Mouse (Mus musculus) retina, embryonic 14.5 days (tissue): ENCODE measurements at regions not wholly inside any gene's neighbourhood (a gene's known extent, or its start where the extent isn't known, plus 50 kb on each side); places are given as distances from the start of the nearest gene placed in this dataset.
A peak's percentile ranks its signal among the peaks of the same experiment; 100 is the strongest.

Source experiments
- DNase-seq: peaks from one replicate; pipeline ENCODE4 v3.0.0-alpha.2; 2015; ENCODE audit warnings: low spot score

DNA sequence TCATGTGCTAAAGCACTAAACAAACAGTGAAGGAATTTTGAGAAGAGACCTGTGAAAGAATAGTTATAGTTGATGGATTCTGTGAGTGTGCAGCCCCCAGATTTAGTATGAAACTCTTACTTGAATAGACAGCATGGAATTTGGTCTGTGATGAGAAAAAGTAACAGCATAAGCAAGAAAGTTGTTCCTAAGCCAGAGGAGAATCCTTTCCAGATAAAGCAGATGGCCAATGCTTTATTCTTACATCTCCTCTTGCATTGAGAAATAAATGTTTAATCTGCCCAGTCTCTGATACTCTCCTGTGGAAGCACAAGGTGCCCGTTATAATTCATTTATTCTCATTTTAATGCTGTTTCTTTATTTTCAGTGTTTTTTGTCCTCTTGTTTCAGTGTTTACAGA lies 263.5 kb downstream of the Tecrl start:
- DNase-seq = no peak

DNA sequence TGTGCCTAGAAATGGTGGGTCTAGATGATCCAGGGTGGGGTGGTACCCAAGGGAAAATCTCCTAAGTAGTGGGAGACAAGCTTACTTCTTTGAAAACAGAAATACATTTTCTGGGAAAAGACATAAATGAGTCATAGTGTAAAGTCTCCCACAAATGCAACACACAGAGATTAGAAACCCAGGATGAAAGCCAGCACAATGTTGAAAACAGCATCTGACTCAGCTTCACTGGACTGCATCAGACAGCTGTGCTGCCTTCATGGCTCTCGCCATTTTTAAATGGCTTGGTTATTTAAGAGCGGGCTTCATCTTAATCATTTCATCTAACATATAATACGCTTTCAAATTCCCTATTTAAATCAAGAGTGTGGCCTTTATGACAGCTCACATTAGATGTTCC lies 300.2 kb downstream of the Tecrl start:
- no peak for DNase-seq

DNA sequence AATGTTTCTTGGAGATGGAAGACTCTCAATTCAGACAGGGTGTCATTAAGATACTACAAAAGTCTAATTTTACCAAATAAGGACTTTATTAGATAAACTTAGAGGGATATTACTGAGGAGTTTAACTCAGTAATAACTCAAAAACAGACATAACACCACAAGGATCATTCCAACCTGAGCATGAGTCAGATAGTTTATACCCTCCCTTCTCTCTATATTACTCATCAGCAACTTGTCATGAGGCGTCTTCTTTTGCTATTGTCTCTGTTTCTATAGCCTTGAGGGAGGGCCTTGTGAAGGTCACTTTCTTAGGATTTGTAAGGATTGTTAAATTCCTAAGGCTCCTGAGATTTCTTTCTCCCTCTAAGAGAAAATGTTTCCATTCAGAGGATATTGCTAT lies 307.8 kb downstream of the Tecrl start:
- DNase-seq = no peak

DNA sequence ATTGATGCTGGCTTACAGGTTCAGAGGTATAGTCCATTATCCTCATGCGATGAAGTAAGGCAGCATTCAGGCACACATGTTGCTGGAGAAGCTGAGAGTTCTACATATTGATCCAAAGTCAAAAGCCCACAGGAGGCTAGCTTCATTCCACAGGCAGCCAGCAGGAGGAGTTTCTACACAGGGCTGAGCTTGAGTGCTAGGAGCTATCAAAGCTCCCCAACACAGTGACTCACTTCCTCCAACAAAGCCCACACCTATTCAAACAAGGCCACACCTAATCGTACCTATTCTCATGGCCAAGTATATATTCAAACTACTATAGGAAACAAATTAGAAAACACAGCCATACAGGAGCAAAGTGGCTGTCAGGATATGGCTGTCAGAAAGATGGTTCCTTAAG lies 325.3 kb downstream of the Tecrl start:
- DNase-seq = no peak

DNA sequence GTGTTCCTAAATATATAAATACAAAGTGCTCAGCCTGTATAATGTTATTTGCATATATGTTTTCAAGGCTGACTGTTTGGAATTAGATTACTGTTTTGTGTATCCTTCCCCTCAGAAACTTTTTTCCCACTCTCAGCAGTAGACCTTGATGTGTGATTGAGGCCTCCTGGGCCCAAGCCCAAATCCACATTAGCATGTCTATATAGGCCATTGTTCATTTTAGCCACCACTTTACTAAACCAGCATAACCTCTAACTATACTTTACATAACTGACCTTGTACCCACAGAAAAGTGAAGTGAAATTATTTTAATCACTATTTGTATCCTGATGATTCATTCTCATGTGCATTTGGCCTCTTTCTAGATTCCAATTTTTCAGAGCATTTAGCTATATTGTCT lies 349.0 kb downstream of the Tecrl start:
- DNase-seq = no peak

DNA sequence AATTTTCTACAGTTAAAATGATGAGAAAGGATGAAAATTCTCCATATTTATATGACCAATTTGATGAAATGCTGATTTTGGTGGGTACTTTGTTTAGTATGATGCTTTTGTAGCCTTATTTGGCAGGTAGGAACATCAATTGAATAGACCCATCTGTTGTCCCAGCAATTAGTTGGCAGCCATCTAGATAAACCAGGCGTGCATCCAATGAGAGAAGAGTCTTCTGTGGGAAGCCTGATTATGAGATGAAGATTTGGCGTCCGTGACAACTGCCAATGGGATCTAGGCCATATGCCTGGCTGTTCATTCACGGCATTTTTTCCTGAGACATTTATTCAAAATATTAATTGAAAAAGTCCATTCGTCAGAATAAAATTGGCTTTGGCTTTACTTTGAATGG lies 365.9 kb downstream of the Tecrl start:
- DNase-seq = peak; percentile 25

DNA sequence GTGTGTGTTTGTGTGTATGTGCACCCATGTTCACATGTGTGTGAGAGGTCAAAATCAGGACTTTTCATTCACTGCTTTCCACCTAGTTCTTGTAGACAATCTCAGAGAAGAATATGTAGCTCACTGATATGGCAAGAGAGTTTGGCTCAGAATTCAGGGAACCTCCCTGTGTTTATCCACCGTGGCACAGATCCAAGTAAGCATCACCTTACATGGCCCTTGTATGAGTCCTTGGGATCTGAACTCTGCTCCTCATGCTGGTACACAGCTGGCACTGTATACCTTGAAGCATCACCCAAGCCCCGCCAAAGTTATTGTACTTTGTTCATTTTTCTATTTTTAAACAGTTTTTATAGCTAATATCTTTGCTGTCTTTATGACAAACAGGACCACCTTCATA lies 385.7 kb downstream of the Tecrl start:
- no peak for DNase-seq

DNA sequence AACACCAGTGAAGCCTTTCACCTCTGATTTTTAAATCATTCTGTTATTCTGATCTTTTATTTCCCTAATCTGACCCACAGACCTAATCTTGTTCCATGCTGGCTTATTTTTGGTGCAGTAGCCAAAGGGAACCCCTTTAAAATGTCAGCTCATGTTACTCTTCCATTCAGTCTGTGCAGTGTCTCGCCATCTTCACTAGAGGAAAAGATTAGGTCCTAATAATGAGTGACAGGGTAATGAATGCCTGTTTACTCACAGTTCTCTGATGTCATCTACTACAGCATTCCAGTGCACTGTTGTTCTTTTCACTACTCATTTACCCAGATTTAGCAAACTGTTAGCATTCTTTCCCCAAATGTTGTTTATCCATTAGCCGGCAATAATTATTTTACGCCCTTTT lies 388.2 kb downstream of the Tecrl start:
- DNase-seq = peak; percentile 61

DNA sequence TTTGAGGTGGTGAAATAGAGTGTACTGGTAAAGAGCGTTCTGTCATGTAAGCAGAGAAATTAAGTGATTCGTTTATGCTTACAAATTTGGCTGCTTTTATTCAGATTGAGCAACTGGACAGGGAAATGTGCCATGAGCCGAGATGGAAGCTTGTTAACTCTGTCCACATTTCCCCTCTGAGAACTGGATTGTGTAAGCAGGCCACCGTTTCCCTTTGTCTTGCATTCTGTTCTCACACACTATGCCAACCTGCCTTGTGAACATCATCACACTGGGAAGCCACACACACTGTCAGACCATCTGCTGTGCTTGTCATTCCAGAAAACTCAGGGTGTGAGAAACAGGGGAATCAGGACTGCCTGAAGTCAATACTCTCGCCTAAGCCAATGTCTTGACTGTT lies 388.8 kb downstream of the Tecrl start:
- DNase-seq = peak; percentile 66

DNA sequence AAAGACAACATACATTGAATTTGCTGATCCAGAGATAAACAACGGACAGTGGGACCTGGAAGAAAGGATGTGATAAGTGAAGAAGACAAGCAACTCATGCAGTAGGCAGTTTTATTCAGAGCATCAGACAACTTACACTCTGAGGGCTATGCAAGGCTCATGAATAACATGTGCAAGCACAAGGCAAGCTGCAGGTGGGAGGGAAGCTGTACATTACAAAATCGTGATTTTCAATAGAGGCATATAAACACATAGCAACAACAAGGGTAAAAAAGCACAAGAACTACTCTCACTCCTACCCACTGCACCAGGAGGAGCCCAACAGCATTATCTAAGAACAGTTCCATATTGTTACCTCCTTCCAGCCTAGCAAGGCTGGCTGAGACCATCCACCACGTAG lies 390.5 kb downstream of the Tecrl start:
- no peak for DNase-seq

DNA sequence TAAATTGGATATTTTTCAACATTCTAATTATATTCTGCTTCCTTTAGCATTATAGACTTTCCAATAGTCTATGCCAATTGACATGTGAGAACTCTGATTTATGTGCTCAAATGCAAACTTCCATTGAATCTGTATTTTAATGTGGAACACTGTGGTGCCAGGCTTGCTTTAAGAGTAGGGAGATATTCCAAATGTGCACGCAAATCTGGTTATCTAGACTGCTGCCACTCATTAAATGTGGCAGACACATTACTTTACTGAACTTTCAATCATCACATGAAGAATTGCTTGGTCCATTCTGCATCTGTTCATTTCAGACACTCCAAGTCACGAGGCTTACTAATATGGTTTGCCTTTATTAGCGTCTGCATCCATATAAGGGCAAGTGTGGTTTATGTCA lies 399.0 kb downstream of the Tecrl start:
- no peak for DNase-seq

DNA sequence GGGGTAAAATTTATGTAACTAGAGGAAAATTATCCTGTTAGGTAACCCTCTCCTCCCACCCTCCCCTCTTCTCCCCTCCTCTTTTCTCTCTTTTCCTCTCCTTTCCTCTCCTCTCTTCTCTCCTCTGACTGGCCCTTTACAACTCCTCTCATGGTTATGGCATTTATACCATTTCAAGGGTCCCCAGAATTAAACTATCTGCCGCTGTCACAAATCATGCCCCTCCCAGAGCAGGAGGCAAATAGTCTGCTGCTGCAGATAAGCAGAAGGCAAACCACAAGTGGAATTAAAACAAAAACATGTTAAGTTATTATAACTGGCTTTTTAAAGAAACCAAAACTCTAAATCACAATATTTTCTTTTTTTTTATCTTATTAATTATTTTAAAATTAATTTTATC lies 407.9 kb downstream of the Tecrl start:
- no peak for DNase-seq

DNA sequence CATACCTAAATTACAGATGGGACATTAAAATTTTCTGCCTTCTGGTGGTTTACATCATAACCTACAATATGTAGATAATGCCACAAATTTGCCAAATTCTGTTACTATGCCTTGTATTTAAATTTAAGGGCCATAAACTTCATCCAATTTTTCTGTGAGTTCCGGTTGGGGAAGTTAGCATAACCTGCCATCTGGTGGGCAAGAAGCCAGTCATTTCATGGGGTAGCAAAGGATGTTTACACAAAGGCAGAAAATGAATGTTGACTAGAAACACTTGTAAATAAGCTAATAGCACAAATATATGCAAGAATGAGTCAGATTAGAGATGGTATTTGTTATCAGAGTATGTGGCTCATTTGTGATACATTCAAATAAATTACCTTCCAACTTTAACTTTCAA lies 415.2 kb downstream of the Tecrl start:
- no peak for DNase-seq

DNA sequence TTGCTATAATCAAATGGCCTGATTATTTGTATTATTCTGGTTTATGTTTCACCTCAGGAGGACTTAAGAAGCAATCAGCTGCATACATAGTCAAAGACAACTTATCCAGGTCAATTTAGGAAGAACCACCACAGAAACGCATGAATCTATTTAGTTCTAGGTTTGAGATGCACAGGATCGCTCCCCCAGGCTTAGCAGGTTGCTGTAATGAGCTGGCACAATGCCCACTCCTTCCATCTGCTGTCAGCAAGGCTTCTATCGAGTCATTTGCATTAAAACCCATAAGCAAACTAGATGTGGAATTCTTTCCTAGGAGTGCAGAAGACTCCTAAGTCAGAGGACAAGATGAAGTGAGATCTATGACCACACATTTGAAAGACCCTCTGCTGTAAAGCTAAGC lies 455.6 kb downstream of the Tecrl start:
- peak; percentile 8 for DNase-seq

DNA sequence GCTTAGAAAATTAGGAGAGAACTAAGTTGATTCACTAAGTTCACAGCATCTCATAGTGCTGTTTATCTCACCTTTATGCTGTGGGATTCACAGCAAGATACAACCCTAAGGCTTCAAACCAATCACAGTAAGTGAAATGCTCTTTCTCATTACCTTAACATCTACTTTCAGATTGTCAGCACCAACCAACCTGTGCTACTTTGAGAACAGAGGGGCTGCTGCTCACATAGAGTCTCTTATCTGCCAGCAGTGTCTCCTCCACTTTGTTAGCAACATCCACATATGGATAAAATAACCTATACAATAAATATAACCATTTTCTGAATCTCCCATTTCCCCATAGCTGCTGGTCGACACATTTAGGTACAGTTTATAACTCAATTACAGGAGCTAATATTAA lies 456.1 kb downstream of the Tecrl start:
- DNase-seq = no peak

DNA sequence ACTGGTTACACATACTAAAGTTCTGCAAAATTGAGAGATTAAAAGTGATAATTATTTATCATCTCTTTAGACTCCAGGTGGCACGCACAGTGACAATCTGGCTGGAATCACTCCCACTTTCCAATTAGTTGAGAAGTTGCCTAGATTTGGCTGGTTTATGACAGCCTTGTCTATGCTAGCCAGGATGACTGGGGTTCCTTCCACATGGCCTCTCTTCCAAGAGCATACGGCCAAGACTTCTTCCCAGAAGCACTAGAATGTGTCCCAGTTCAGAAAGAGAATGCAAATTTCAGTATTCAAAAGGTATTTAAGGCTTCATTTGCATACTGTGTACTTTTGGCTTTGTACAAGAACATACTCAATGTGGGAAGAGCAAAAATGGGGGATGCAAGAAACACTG lies 456.6 kb downstream of the Tecrl start:
- DNase-seq = no peak

DNA sequence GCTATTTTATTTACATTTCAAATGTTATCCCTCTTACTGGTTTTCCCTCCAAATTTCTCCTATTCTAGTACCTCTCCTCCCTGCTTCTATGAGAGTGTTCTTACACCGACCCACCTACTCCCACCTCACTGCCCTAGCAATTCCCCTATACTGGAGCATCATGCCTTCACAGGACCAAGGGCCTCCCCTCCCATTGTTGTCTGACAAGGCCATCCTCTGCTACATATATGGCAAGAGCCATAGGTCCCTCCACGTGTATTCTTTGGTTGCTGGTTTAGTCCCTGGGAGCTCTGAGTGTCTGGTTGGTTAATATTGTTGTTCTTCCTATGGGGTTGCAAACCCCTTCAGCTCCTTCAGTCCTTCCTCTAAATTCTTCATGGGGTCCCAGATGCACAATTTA lies 485.7 kb downstream of the Tecrl start:
- no peak for DNase-seq

DNA sequence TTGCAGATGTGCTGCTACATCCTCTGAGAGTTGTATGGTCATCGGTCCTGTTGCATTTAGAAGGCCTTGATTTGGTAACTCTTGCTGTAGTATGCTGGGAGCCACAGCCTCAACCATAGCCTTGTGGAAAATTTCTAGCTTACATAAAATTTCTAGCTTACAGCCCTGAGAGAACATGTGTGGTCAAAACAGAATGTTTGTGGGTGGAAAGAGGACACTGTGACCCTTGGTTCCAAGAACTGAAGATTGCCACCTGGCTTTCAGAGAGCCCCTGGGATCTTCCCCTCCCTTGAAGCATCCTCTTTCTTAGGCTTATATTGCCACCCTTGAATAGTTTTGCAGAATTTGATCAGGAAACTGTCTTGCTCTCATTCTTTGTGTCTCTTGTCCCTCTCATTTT lies 490.6 kb downstream of the Tecrl start:
- DNase-seq = no peak

DNA sequence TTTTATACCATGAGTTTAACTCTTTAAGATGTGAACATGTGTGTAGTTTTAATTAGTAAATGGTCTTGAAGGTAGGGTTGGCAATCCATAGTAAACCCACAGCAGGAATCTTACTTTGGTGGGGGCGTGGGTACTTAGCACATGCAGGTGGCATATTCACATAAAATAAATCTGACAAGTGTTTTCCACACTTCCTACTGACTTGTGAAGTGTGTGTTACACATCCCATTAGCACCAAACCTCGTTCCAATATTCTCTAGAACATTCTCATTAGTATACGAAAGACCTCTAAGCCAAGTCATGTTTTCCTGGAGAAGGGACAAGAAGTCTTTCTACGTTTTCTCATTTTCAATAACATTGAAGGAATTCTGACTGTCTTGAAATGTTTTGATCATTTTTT lies 529.7 kb downstream of the Tecrl start:
- no peak for DNase-seq

DNA sequence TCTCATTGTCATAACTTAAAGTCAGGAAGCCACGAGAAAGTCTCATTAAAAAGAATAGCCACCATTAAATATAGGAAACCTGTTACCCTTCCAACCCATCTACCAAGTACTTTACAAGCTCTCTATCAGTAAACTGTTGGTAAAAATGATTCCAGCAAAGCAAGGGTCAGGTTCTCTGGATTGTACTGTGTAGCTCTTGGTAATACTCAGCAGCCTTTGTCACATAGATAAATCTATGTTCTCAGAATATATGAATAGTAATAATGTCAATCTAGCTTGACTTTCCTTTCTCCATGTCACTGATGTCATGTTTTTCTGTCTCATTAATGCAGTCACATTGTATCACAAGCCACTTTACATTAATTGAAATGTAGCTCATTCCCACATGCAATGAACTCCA lies 561.8 kb downstream of the Tecrl start:
- no peak for DNase-seq
